Mouse (Mus musculus): ENCODE data around the gene Clic1. TPM values are rescaled to one million over a fixed set of nuclear protein-coding genes. Genes with fewer than 3 reads are reported as not detected.

Clic1 gene
- polyA plus RNA-seq, 1 experiment, result 173 TPM

GRCm38 (mm10) chr17:35064378-35064877 lies 14.7 kb downstream of the Clic1 start:
- no peaks in the 10 kb centered on the region for H3K36me3 ChIP-seq (ENCODE audit: control insufficient read depth, insufficient read depth, low read length, poor library complexity, severe bottlenecking)
- peak overlapping the region; percentile 10; the same call in 1 of the 2 replicates for H3K9ac ChIP-seq (ENCODE audit: low read depth, poor library complexity, severe bottlenecking)
- no peaks in the 10 kb centered on the region for H3K9me3 ChIP-seq (replicated peaks; ENCODE audit: control insufficient read depth, insufficient read depth, low read length, poor library complexity, severe bottlenecking)
- TF ChIP-seq POLR2A (IDR thresholded peaks at IDR 0.05; ENCODE audit: insufficient read depth, low read length) (no peak), EP300 (IDR thresholded peaks at IDR 0.05; ENCODE audit: insufficient read depth, low read depth, low read length) (no peak), CTCF (IDR thresholded peaks at IDR 0.05; ENCODE audit: low read depth, low read length) (no peak)
- peak overlapping the region; percentile 93 for H3K27ac ChIP-seq (ENCODE audit: insufficient read depth, low read length)
- H3K27me3 ChIP-seq (ENCODE audit: control insufficient read depth, insufficient read depth, low read length, poor library complexity, severe bottlenecking), result no peaks in the 10 kb centered on the region
- H3K4me3 ChIP-seq (ENCODE audit: low read depth, low read length), result peak overlapping the region; percentile 36
- peaks cover 6% of the 10 kb centered on the region for H3K4me1 ChIP-seq (ENCODE audit: control insufficient read depth, insufficient read depth, low read length)

GRCm38 (mm10) chr17:35064951-35065947 lies 15.5 kb downstream of the Clic1 start, which contains the start of gene Ly6g6c:
TSS of gene Ly6g6c (plus strand) at chr17:35065388.
- H3K9ac ChIP-seq (ENCODE audit: low read depth, poor library complexity, severe bottlenecking), result peak within 1 kb of the TSS; percentile 64
- peak within 1 kb of the TSS; percentile 93 for H3K27ac ChIP-seq (ENCODE audit: insufficient read depth, low read length)
- no peaks in the 10 kb centered on the region for H3K9me3 ChIP-seq (replicated peaks; ENCODE audit: control insufficient read depth, insufficient read depth, low read length, poor library complexity, severe bottlenecking)
- H3K4me3 ChIP-seq (ENCODE audit: low read depth, low read length), result peak within 1 kb of the TSS; percentile 79
- H3K4me1 ChIP-seq (ENCODE audit: control insufficient read depth, insufficient read depth, low read length), result peaks cover 6% of the 10 kb centered on the region
- peak; percentile 40 for TF ChIP-seq EP300 (IDR thresholded peaks at IDR 0.05; ENCODE audit: insufficient read depth, low read depth, low read length)
- no peak for TF ChIP-seq CTCF (IDR thresholded peaks at IDR 0.05; ENCODE audit: low read depth, low read length)
- peak; percentile 64 for TF ChIP-seq POLR2A (IDR thresholded peaks at IDR 0.05; ENCODE audit: insufficient read depth, low read length)
- H3K36me3 ChIP-seq (ENCODE audit: control insufficient read depth, insufficient read depth, low read length, poor library complexity, severe bottlenecking), result no peaks in the 10 kb centered on the region
- H3K27me3 ChIP-seq (ENCODE audit: control insufficient read depth, insufficient read depth, low read length, poor library complexity, severe bottlenecking), result no peaks in the 10 kb centered on the region

- peaks cover 6% of the 10 kb centered on the region for H3K4me1 ChIP-seq (ENCODE audit: control insufficient read depth, insufficient read depth, low read length)
- H3K36me3 ChIP-seq (ENCODE audit: control insufficient read depth, insufficient read depth, low read length, poor library complexity, severe bottlenecking), result no peaks in the 10 kb centered on the region
- peak within 1 kb of the TSS; percentile 76 for H3K27ac ChIP-seq (ENCODE audit: insufficient read depth, low read length)
- H3K9me3 ChIP-seq (replicated peaks; ENCODE audit: control insufficient read depth, insufficient read depth, low read length, poor library complexity, severe bottlenecking), result no peaks in the 10 kb centered on the region
- TF ChIP-seq POLR2A (IDR thresholded peaks at IDR 0.05; ENCODE audit: insufficient read depth, low read length) (no peak), EP300 (IDR thresholded peaks at IDR 0.05; ENCODE audit: insufficient read depth, low read depth, low read length) (no peak), CTCF (IDR thresholded peaks at IDR 0.05; ENCODE audit: low read depth, low read length) (no peak)
- peak within 1 kb of the TSS; percentile 64 for H3K9ac ChIP-seq (ENCODE audit: low read depth, poor library complexity, severe bottlenecking)
- H3K27me3 ChIP-seq (ENCODE audit: control insufficient read depth, insufficient read depth, low read length, poor library complexity, severe bottlenecking), result no peaks in the 10 kb centered on the region
- H3K4me3 ChIP-seq (ENCODE audit: low read depth, low read length), result peak within 1 kb of the TSS; percentile 79
Observed at GRCm38 (mm10) chr17:35066084-35066483, 16.3 kb downstream of the Clic1 start, which contains the start of gene Mpig6b. TSS of gene Mpig6b (minus strand) at chr17:35066184.

- Histone ChIP-seq H3K4me1 (ENCODE audit: control insufficient read depth, insufficient read depth, low read length) (peaks cover 5% of the 10 kb centered on the region), H3K4me3 (ENCODE audit: low read depth, low read length) (no peak overlapping the region), H3K27me3 (ENCODE audit: control insufficient read depth, insufficient read depth, low read length, poor library complexity, severe bottlenecking) (no peaks in the 10 kb centered on the region), H3K9me3 (replicated peaks; ENCODE audit: control insufficient read depth, insufficient read depth, low read length, poor library complexity, severe bottlenecking) (no peaks in the 10 kb centered on the region), H3K9ac (ENCODE audit: low read depth, poor library complexity, severe bottlenecking) (no peak overlapping the region), H3K36me3 (ENCODE audit: control insufficient read depth, insufficient read depth, low read length, poor library complexity, severe bottlenecking) (no peaks in the 10 kb centered on the region), H3K27ac (ENCODE audit: insufficient read depth, low read length) (no peak overlapping the region)
- TF ChIP-seq EP300 (IDR thresholded peaks at IDR 0.05; ENCODE audit: insufficient read depth, low read depth, low read length) (no peak), POLR2A (IDR thresholded peaks at IDR 0.05; ENCODE audit: insufficient read depth, low read length) (no peak), CTCF (IDR thresholded peaks at IDR 0.05; ENCODE audit: low read depth, low read length) (no peak)
Observed at GRCm38 (mm10) chr17:35068213-35068914, 18.6 kb downstream of the Clic1 start.

- Histone ChIP-seq H3K36me3 (ENCODE audit: control insufficient read depth, insufficient read depth, low read length, poor library complexity, severe bottlenecking) (no peaks in the 10 kb centered on the region), H3K27ac (ENCODE audit: insufficient read depth, low read length) (no peak overlapping the region), H3K27me3 (ENCODE audit: control insufficient read depth, insufficient read depth, low read length, poor library complexity, severe bottlenecking) (no peaks in the 10 kb centered on the region), H3K9me3 (replicated peaks; ENCODE audit: control insufficient read depth, insufficient read depth, low read length, poor library complexity, severe bottlenecking) (no peaks in the 10 kb centered on the region), H3K4me3 (ENCODE audit: low read depth, low read length) (no peak overlapping the region), H3K4me1 (ENCODE audit: control insufficient read depth, insufficient read depth, low read length) (peaks cover 5% of the 10 kb centered on the region), H3K9ac (ENCODE audit: low read depth, poor library complexity, severe bottlenecking) (no peak overlapping the region)
- TF ChIP-seq CTCF (IDR thresholded peaks at IDR 0.05; ENCODE audit: low read depth, low read length) (no peak), EP300 (IDR thresholded peaks at IDR 0.05; ENCODE audit: insufficient read depth, low read depth, low read length) (no peak), POLR2A (IDR thresholded peaks at IDR 0.05; ENCODE audit: insufficient read depth, low read length) (no peak)
Observed at GRCm38 (mm10) chr17:35070556-35071229, 20.9 kb downstream of the Clic1 start.

Data from ES-Bruce4 (cell line).